Mouse (Mus musculus) forelimb bud, embryonic 11.5 days (tissue): ENCODE data around the gene Pkd1l1.

Experiments
- DNase-seq: peaks from one replicate; pipeline ENCODE4 v3.0.0-alpha.2; 2012; ENCODE audit warnings: low read depth, low spot score

Gene Pkd1l1

GRCm38 (mm10) chr11:8973166-8973565, at the start of gene Pkd1l1:
Gene Pkd1l1 (minus strand): TSS chr11:8973266.
- no peak for DNase-seq

- DNase-seq, result no peak
Measured at GRCm38 (mm10) chr11:9020207-9020606, 47.1 kb upstream of the Pkd1l1 start.

- DNase-seq, result no peak
Measured at GRCm38 (mm10) chr11:9018491-9019267, 45.6 kb upstream of the Pkd1l1 start.

DNA sequence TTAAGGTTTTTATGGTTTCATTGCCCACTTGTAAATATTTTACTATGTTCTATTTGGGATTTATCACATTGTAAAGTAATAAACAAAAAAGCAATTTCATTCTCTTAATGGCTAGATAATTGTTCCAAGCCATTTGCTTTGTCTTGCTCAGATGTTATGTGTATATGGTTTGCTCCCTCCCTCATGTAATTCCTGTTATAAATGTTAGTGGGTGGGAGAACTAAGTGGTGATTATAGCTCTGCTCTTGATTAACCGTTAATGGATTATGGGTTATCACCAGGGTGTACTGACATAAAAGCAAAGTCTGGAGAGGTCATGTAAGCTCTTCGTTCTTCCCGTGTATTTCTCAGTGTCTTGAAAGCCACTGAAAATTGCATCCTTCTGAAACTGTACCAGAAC, 41.7 kb upstream of the Pkd1l1 start:
- DNase-seq, result no peak

DNA sequence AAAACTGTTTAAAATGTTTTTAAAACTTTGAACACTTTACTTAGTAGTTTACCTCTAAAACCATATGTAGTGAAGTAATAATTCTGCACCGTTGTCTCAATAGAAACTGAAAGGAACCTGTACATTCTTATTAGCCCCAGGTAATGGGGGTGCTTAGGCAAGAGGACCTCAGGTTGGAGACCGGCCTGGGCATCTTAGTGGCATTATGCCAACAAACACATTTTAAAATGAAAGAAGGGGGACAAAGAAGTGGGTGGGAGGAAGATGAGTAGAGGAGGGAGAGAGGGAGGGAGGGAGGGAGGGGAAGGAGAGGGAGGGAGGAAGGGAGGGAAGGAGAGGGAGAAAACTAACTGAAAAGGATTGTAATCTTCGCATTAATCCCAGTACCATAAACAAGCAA, 38.3 kb upstream of the Pkd1l1 start:
- DNase-seq, result peak; percentile 41

- peak; percentile 79 for DNase-seq
Measured at GRCm38 (mm10) chr11:9010853-9011339, 37.8 kb upstream of the Pkd1l1 start, which contains the start of gene Hus1. Gene Hus1 (minus strand): TSS chr11:9011191.

- peak; percentile 56 for DNase-seq
Measured at GRCm38 (mm10) chr11:9010416-9010815, 37.4 kb upstream of the Pkd1l1 start.

GRCm38 (mm10) chr11:9008761-9009160, 35.7 kb upstream of the Pkd1l1 start:
- no peak for DNase-seq

DNA sequence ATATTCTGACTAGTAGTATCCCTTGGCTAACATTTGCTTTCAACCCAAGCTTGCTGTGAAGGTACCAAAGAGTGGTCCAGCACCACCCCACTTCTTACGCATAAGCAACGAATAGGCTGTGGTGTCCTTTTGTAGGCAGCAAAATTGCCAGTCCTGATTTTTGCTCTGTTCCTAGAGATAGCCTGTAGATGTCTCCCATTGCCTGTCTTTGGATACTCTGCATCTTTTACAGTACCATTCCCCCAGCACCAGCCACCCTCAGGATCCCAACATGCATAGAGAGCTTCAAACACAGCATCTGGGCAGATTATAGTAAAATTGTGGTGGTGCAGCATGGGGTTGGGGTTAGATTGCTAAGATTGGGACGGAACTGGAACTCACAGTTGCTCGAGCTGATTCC, 15.0 kb upstream of the Pkd1l1 start:
- DNase-seq, result no peak

- DNase-seq, result no peak
Measured at GRCm38 (mm10) chr11:8986058-8986457, 13.0 kb upstream of the Pkd1l1 start.

DNA sequence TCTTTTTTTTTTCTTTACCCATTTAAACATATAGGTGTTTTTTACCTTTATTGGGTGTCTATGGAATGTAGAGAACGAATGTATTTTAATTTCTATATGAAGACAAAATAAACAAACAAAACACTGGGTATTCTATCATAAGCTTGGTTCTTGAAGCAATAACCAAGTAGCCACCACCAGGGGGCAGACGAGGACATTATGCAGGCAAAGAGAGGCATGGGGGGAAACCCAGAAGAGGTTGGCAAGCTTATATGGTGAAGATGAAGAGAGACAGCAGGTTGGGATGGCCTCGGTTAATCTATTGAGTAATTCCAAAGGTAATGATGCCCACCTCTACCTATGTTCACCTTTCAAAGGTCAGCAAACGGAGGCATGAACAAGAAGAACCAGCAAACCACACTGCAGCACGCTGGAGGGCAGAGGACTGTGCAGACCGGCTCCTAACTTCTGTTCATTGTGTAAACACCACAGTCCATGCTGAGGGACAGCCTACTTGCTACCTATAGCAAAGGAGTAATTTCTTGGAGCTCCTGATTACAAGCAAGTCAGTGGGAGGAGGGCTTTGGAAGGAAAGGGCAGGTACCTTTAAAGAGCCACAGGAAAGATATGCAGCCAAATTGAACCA, 10.3 kb upstream of the Pkd1l1 start:
- DNase-seq, result peak; percentile 74

DNA sequence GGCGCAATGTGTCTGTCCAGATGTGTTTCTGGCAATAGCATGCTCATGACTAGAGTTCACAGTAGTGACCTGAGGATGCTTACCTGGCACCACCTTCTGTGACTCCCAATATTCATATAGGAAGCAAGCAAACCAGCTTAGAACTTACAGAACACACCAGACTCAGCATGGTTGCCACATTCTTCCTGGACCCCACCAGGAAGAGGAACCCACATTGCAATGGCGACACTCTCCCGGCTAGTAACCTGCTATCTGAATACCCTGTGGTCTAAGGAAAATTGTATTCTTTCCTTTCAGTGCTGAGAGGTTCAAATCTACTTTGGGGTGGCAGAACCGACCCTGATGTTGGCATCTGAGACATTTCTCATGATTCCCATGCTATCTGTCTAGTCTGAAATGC, 5.1 kb upstream of the Pkd1l1 start:
- no peak for DNase-seq

- DNase-seq, result no peak
Measured at GRCm38 (mm10) chr11:8972093-8972492, 973 bp downstream of the Pkd1l1 start.

- DNase-seq, result no peak
Measured at GRCm38 (mm10) chr11:8970509-8970908, 2.6 kb downstream of the Pkd1l1 start.

DNA sequence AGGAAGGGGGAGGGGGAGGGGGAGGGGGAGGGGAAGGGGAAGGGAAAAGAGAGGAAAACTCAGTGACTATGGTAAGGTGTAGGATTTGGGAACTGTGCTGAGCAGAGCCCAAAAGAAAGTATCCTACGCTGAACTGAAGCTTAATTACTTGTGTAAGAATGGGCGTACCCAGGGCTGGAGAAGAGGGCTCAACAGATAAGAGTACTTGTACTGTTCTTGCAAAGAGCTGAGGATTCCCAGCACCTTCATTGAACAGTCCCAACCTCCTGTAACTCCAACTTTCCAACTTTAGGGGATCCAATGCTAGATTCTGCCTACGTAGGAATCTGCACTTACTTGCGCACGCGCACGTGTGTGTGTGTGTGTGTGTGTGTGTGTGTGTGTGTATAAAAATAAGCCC, 5.0 kb downstream of the Pkd1l1 start:
- no peak for DNase-seq

DNA sequence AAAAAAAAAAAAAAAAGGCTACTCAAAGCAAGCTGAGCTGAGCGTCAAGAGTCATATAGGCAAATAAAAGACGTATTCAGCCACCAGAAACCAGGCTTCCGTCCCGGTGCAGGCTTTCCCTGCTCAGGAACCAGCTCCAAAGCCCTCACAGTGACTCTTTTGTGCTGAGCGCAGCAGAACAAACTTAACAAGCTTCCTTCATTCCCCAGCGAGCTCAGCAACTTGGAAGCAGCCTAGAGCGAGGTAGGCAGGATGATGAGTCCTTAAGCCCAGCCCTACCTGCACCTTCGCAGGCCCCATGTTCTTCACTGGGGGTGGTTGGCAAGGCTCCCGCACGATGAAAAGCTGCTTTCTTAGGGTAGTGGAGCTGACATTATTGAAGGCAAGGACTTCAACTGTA, 14.5 kb downstream of the Pkd1l1 start:
- peak; percentile 29 for DNase-seq

- no peak for DNase-seq
Measured at GRCm38 (mm10) chr11:8958108-8958507, 15.0 kb downstream of the Pkd1l1 start.

DNA sequence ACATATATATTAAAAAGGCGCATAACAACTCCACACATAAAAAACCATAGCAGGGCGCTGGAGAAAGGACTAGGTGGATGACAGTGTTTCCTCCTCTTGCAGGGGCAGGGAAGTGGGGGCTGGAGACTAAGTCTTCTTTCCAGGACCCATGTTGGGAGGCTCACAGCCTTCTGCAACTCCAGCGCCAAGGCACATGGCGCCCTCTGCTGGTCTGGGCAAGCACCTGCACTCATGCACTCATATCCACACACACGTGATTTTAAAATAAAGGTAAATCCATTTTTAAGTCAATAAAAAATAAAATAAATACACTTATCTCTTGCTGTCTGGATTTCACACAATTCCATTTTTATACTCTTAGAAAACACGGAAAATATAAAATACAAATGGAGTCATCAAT, 16.0 kb downstream of the Pkd1l1 start:
- DNase-seq, result no peak

DNA sequence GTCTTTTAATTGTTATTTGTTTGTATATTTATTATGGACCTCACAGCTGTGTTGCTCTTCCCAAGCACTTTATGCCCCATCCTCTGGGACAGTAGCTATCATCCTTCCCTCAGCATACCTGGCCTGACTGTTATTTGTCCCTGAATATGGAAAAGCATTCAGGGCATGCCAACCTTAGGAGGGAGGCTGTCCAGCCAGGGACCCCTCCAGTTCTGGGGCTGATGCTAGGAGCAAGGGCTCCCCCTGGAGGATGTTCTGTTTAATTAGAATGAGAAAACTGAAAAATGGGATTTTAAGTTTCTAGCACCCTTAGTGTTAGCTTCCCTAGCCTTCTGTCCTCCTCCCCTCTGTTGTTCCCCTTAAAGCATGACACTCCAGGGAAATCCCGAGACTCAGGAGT, 17.4 kb downstream of the Pkd1l1 start:
- peak; percentile 64 for DNase-seq

DNA sequence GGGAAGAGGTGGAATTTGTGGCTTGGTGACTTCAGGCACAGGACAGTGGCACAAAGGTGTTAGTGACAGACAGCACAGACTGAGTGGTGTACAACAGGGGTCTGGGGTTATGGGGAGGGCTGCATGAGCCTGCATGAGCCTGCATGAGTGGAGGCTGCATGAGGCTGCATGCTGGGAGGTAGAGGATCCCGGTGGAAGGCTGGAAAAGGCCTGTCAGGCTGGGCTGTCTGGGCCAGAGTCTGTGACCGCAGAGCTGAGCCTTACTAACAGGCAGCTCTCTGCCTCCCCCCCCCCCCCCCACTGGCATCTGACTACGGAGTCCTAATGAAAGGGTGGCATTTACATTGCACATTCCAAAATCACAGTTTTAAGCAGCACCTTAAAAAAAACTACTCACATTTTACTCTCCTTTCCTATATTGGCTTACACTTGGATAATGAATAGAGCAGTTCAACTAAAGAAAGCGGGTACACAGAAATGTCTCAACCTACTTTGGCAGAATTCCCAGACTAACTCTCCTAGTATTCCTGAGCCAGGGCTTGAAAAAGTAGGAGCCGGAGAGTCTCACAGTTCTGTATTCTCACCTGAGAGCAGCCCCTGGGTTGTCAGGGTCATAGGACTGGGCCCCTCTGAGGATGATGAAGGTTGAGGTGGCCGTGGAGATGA, 23.2 kb downstream of the Pkd1l1 start:
- DNase-seq, result no peak

DNA sequence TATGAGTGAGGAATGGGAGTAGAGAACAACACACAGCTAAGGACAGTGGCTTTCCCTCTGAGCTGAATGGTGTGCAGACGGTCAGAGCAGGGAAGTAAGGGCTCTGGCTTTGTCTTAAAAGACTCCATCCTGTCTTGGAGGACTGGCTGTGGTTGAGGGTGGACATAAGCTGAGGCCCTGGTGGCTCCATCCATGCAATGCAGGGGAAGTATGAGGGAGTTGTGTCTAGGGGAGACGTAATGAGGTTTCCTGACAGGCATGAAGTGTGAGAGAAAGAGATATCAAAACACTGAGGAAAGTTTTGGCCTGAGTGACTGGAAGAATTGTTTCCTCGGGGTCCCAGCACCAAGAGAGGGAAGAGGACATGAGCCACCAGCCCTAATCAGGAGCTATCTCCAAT, 24.2 kb downstream of the Pkd1l1 start:
- no peak for DNase-seq

DNA sequence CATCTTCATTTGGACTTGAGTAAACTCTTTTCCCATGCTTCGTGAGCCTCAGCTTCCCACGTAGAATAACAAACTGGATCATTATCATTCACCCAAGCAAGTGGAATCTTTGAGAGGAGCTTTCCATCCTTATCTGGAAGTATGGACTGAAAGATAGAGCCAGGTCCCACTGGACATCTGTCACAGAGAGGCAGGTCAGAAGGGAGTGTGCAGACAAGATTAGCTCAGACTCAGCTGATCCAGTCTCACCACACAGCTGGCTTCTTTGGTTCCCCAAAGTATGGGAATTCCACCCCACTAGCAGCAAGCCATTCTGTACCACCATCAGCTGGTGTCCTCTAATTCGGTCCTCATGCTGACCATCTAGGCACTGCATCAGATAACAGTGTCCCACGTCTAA, 29.0 kb downstream of the Pkd1l1 start:
- DNase-seq, result no peak

- DNase-seq, result no peak
Measured at GRCm38 (mm10) chr11:8942446-8942845, 30.6 kb downstream of the Pkd1l1 start.
